Mouse (Mus musculus): Measurements from ENCODE around the gene Olfr2. TPM values are rescaled to one million over a fixed set of nuclear protein-coding genes. Genes with fewer than 3 reads are reported as not detected.

Gene Olfr2
- total and polyA plus RNA-seq, 3 experiments, result not detected

- H3K4me1 ChIP-seq (ENCODE audit: control insufficient read depth in 1 of 2, insufficient read depth in 2 of 2, low read length in 2 of 2), result no peaks in the 10 kb centered on the region
- H3K27ac ChIP-seq (ENCODE audit: control insufficient read depth, low read depth, low read length), result no peak overlapping the region
- H3K9me3 ChIP-seq (replicated peaks; ENCODE audit: insufficient read depth, low read length), result no peaks in the 10 kb centered on the region
- no peak overlapping the region for H3K4me3 ChIP-seq (ENCODE audit: control insufficient read depth in 1 of 2, insufficient read depth in 1 of 2, low read depth in 2 of 2, low read length in 2 of 2)
- no peak for TF ChIP-seq JUND (IDR thresholded peaks at IDR 0.05; ENCODE audit: low read depth, low read length)
- peak; percentile 85 for TF ChIP-seq RAD21 (IDR thresholded peaks at IDR 0.05; ENCODE audit: low read depth, low read length)
- TF ChIP-seq NRF1 (IDR thresholded peaks at IDR 0.05; ENCODE audit: insufficient read depth, low read depth, low read length, poor library complexity, severe bottlenecking), result no peak
- TF ChIP-seq ZC3H11A (IDR thresholded peaks at IDR 0.05; ENCODE audit: low read depth, low read length), result peak; percentile 82
- TF ChIP-seq CTCF (IDR thresholded peaks at IDR 0.05 in 2 of 3, conservative IDR thresholded peaks at IDR 0.05 in 1 of 3; ENCODE audit: control insufficient read depth in 1 of 3, insufficient read depth in 1 of 3, low read depth in 2 of 3, low read length in 3 of 3, poor library complexity in 1 of 3, severe bottlenecking in 1 of 3), result peak in 2 of 3 experiments; percentile 22 to 76; a peak in 3 of 6 replicates
- TF ChIP-seq SMC3 (IDR thresholded peaks at IDR 0.05; ENCODE audit: low read depth, low read length), result peak; percentile 85
- TF ChIP-seq MAZ (IDR thresholded peaks at IDR 0.05; ENCODE audit: low read depth, low read length), result no peak
- no peaks in the 10 kb centered on the region for H3K36me3 ChIP-seq (ENCODE audit: control insufficient read depth in 1 of 2, insufficient read depth in 2 of 2, low read length in 2 of 2)
- peak; percentile 65 for DNase-seq (ENCODE audit: low read depth, low spot score)
- no peaks in the 10 kb centered on the region for H3K27me3 ChIP-seq (ENCODE audit: control insufficient read depth in 1 of 2, insufficient read depth in 2 of 2, low read length in 2 of 2)
- H3K79me2 ChIP-seq (ENCODE audit: control insufficient read depth, insufficient read depth, low read length, poor library complexity), result no peaks in the 10 kb centered on the region
- no peak overlapping the region for H3K9ac ChIP-seq (ENCODE audit: control insufficient read depth, low read depth, low read length, poor library complexity, severe bottlenecking)
These were observed 40.0 kb upstream of the Olfr2 start for GRCm38 (mm10) chr7:107045833-107046232.

- H3K27ac ChIP-seq (ENCODE audit: control insufficient read depth, low read depth, low read length), result no peak overlapping the region
- peak; percentile 4 for DNase-seq (ENCODE audit: low read depth, low spot score)
- no peaks in the 10 kb centered on the region for H3K79me2 ChIP-seq (ENCODE audit: control insufficient read depth, insufficient read depth, low read length, poor library complexity)
- H3K4me1 ChIP-seq (ENCODE audit: control insufficient read depth in 1 of 2, insufficient read depth in 2 of 2, low read length in 2 of 2), result no peaks in the 10 kb centered on the region
- no peaks in the 10 kb centered on the region for H3K36me3 ChIP-seq (ENCODE audit: control insufficient read depth in 1 of 2, insufficient read depth in 2 of 2, low read length in 2 of 2)
- TF ChIP-seq TAL1 (IDR thresholded peaks at IDR 0.05; ENCODE audit: low read length), result no peak
- TF ChIP-seq E2F4 (IDR thresholded peaks at IDR 0.05; ENCODE audit: borderline replicate concordance, low read depth, low read length), result no peak
- no peak for TF ChIP-seq TBP (IDR thresholded peaks at IDR 0.05; ENCODE audit: low read depth, low read length)
- no peak for TF ChIP-seq ZKSCAN1 (IDR thresholded peaks at IDR 0.05; ENCODE audit: low read depth, low read length)
- TF ChIP-seq USF2 (IDR thresholded peaks at IDR 0.05; ENCODE audit: borderline replicate concordance in 1 of 2, insufficient read depth in 1 of 2, low read depth in 1 of 2, low read length in 2 of 2), result no peak
- no peak for TF ChIP-seq MAX (IDR thresholded peaks at IDR 0.05; ENCODE audit: low read length)
- no peak for TF ChIP-seq CHD1 (IDR thresholded peaks at IDR 0.05; ENCODE audit: low read depth, low read length)
- TF ChIP-seq POLR2AphosphoS2 (IDR thresholded peaks at IDR 0.05; ENCODE audit: low read length), result no peak
- no peak for TF ChIP-seq NELFE (IDR thresholded peaks at IDR 0.05; ENCODE audit: low read depth, low read length)
- TF ChIP-seq POLR2AphosphoS5 (IDR thresholded peaks at IDR 0.05; ENCODE audit: borderline replicate concordance, low read depth, low read length), result no peak
- no peak for TF ChIP-seq CHD2 (IDR thresholded peaks at IDR 0.05; ENCODE audit: low read length)
- no peak for TF ChIP-seq SMC3 (IDR thresholded peaks at IDR 0.05; ENCODE audit: low read depth, low read length)
- TF ChIP-seq RAD21 (IDR thresholded peaks at IDR 0.05; ENCODE audit: low read depth, low read length), result no peak
- TF ChIP-seq GABPA (IDR thresholded peaks at IDR 0.05; ENCODE audit: low read depth, low read length), result no peak
- no peak for TF ChIP-seq CTCF (IDR thresholded peaks at IDR 0.05 in 2 of 3, conservative IDR thresholded peaks at IDR 0.05 in 1 of 3; ENCODE audit: control insufficient read depth in 1 of 3, insufficient read depth in 1 of 3, low read depth in 2 of 3, low read length in 3 of 3, poor library complexity in 1 of 3, severe bottlenecking in 1 of 3)
- TF ChIP-seq USF1 (IDR thresholded peaks at IDR 0.05; ENCODE audit: low read depth, low read length), result no peak
- H3K9ac ChIP-seq (ENCODE audit: control insufficient read depth, low read depth, low read length, poor library complexity, severe bottlenecking), result no peak overlapping the region
- H3K9me3 ChIP-seq (replicated peaks; ENCODE audit: insufficient read depth, low read length), result no peaks in the 10 kb centered on the region
- H3K4me3 ChIP-seq (ENCODE audit: control insufficient read depth in 1 of 2, insufficient read depth in 1 of 2, low read depth in 2 of 2, low read length in 2 of 2), result no peak overlapping the region
- no peaks in the 10 kb centered on the region for H3K27me3 ChIP-seq (ENCODE audit: control insufficient read depth in 1 of 2, insufficient read depth in 2 of 2, low read length in 2 of 2)
These were observed 38.5 kb upstream of the Olfr2 start for GRCm38 (mm10) chr7:107044407-107044806.

Measured in MEL (cell line).